Mouse (Mus musculus): ENCODE results near the gene Lrrc45. TPM values are rescaled to one million over a fixed set of nuclear protein-coding genes. Genes with fewer than 3 reads are reported as not detected.
"Not testable (repeated sequence)": the region's sequence is repeated elsewhere in the genome, so short reads cannot be mapped to it uniquely, and the experiment has no call there.

The Lrrc45 gene
- polyA plus RNA-seq (2014; fragmentation: Nextera tagmentation; extraction: Ambion mirVana): 42.8 and 44.9 TPM in 2 replicates

GRCm38 (mm10) chr11:120713580-120714518 is at the start of gene Lrrc45, which contains the start of gene Cenpx:
Gene Lrrc45 (plus strand): TSS chr11:120713925.
Gene Cenpx (minus strand): TSS chr11:120713738.
- Histone ChIP-seq H3K36me3 (ENCODE audit: control insufficient read depth, insufficient read depth, low read length) (peaks cover 49% of the 10 kb centered on the region), H3K9me3 (ENCODE audit: control insufficient read depth, low read length) (no peaks in the 10 kb centered on the region), H3K4me2 (ENCODE audit: low read length) (peak within 1 kb of the TSS; percentile 68), H3K4me3 (ENCODE audit: low read depth, low read length) (peak within 1 kb of the TSS; percentile 73), H3K9ac (ENCODE audit: low read length) (peak within 1 kb of the TSS; percentile 64), H3K27ac (ENCODE audit: low read depth) (peak within 1 kb of the TSS; percentile 22), H3K27me3 (replicated peaks; ENCODE audit: control insufficient read depth, insufficient read depth, low read length) (no peaks in the 10 kb centered on the region), H3K4me1 (replicated peaks; ENCODE audit: control insufficient read depth, insufficient read depth, low read length) (peaks cover 15% of the 10 kb centered on the region)
- ATAC-seq (replicated peaks; ENCODE audit: low FRiP score, low TSS enrichment, low read depth) (peak; percentile 92), DNase-seq (ENCODE audit: low spot score) (no peak)
- 2% methylated on average over 53 of the region's 53 CpGs for WGBS

GRCm38 (mm10) chr11:120665406-120665805 is 48.3 kb upstream of the Lrrc45 start:
- Histone ChIP-seq H3K4me2 (ENCODE audit: low read length) (no peak overlapping the region), H3K27me3 (replicated peaks; ENCODE audit: control insufficient read depth, insufficient read depth, low read length) (peaks cover 32% of the 10 kb centered on the region), H3K27ac (ENCODE audit: low read depth) (no peak overlapping the region), H3K9ac (ENCODE audit: low read length) (no peak overlapping the region), H3K4me1 (replicated peaks; ENCODE audit: control insufficient read depth, insufficient read depth, low read length) (peaks cover 7% of the 10 kb centered on the region), H3K9me3 (ENCODE audit: control insufficient read depth, low read length) (no peaks in the 10 kb centered on the region), H3K4me3 (ENCODE audit: low read depth, low read length) (no peak overlapping the region), H3K36me3 (ENCODE audit: control insufficient read depth, insufficient read depth, low read length) (no peaks in the 10 kb centered on the region)
- DNase-seq (ENCODE audit: low spot score): no peak
- ATAC-seq (replicated peaks; ENCODE audit: low FRiP score, low TSS enrichment, low read depth): no peak
- WGBS: 64% methylated on average over 3 of the region's 3 CpGs

GRCm38 (mm10) chr11:120666617-120667016 is 47.1 kb upstream of the Lrrc45 start:
- no peaks in the 10 kb centered on the region for H3K4me1 ChIP-seq (replicated peaks; ENCODE audit: control insufficient read depth, insufficient read depth, low read length)
- H3K27ac ChIP-seq (ENCODE audit: low read depth): no peak overlapping the region
- no peaks in the 10 kb centered on the region for H3K36me3 ChIP-seq (ENCODE audit: control insufficient read depth, insufficient read depth, low read length)
- DNase-seq (ENCODE audit: low spot score): no peak
- 4% methylated on average over 3 of the region's 3 CpGs for WGBS
- no peaks in the 10 kb centered on the region for H3K9me3 ChIP-seq (ENCODE audit: control insufficient read depth, low read length)
- no peak overlapping the region for H3K9ac ChIP-seq (ENCODE audit: low read length)
- no peak for ATAC-seq (replicated peaks; ENCODE audit: low FRiP score, low TSS enrichment, low read depth)
- no peak overlapping the region for H3K4me3 ChIP-seq (ENCODE audit: low read depth, low read length)
- peaks cover 20% of the 10 kb centered on the region for H3K27me3 ChIP-seq (replicated peaks; ENCODE audit: control insufficient read depth, insufficient read depth, low read length)
- H3K4me2 ChIP-seq (ENCODE audit: low read length): no peak overlapping the region

- Histone ChIP-seq H3K9ac (ENCODE audit: low read length) (peak within 1 kb of the TSS; percentile 72), H3K27ac (ENCODE audit: low read depth) (peak within 1 kb of the TSS; percentile 84), H3K9me3 (ENCODE audit: control insufficient read depth, low read length) (no peaks in the 10 kb centered on the region), H3K4me1 (replicated peaks; ENCODE audit: control insufficient read depth, insufficient read depth, low read length) (no peaks in the 10 kb centered on the region; the same call in 1 of the 2 replicates), H3K4me2 (ENCODE audit: low read length) (peak within 1 kb of the TSS; percentile 56), H3K36me3 (ENCODE audit: control insufficient read depth, insufficient read depth, low read length) (0 out of 2 replicates have a peak, but pooled peaks cover 20% of the 10 kb centered on the region), H3K4me3 (ENCODE audit: low read depth, low read length) (peak within 1 kb of the TSS; percentile 66), H3K27me3 (replicated peaks; ENCODE audit: control insufficient read depth, insufficient read depth, low read length) (no peaks in the 10 kb centered on the region)
- under 1% methylated on average over 78 of the region's 83 CpGs for WGBS
- ATAC-seq (replicated peaks; ENCODE audit: low FRiP score, low TSS enrichment, low read depth) (peak; percentile 98), DNase-seq (ENCODE audit: low spot score) (peak; percentile 95)
Measured at GRCm38 (mm10) chr11:120672687-120673593, 40.8 kb upstream of the Lrrc45 start, which contains the start of gene Aspscr1. Gene Aspscr1 (plus strand): TSS chr11:120672973.

- H3K4me3 ChIP-seq (ENCODE audit: low read depth, low read length): peak overlapping the region; percentile 66
- no peaks in the 10 kb centered on the region for H3K27me3 ChIP-seq (replicated peaks; ENCODE audit: control insufficient read depth, insufficient read depth, low read length)
- H3K9ac ChIP-seq (ENCODE audit: low read length): peak overlapping the region; percentile 72
- H3K27ac ChIP-seq (ENCODE audit: low read depth): peak overlapping the region; percentile 84
- peak overlapping the region; percentile 56 for H3K4me2 ChIP-seq (ENCODE audit: low read length)
- peak; percentile 10; the same call in 1 of the 2 replicates for ATAC-seq (replicated peaks; ENCODE audit: low FRiP score, low TSS enrichment, low read depth)
- no peaks in the 10 kb centered on the region; the same call in 1 of the 2 replicates for H3K4me1 ChIP-seq (replicated peaks; ENCODE audit: control insufficient read depth, insufficient read depth, low read length)
- 36% methylated on average over 12 of the region's 12 CpGs for WGBS
- DNase-seq (ENCODE audit: low spot score): no peak
- no peaks in the 10 kb centered on the region for H3K9me3 ChIP-seq (ENCODE audit: control insufficient read depth, low read length)
- H3K36me3 ChIP-seq (ENCODE audit: control insufficient read depth, insufficient read depth, low read length): peaks cover 26% of the 10 kb centered on the region
Measured at GRCm38 (mm10) chr11:120673594-120674122, 40.1 kb upstream of the Lrrc45 start.

- ATAC-seq (replicated peaks; ENCODE audit: low FRiP score, low TSS enrichment, low read depth); H3K4me2 ChIP-seq (ENCODE audit: low read length); DNase-seq (ENCODE audit: low spot score); H3K4me1 ChIP-seq (replicated peaks; ENCODE audit: control insufficient read depth, insufficient read depth, low read length); H3K4me3 ChIP-seq (ENCODE audit: low read depth, low read length); H3K27me3 ChIP-seq (replicated peaks; ENCODE audit: control insufficient read depth, insufficient read depth, low read length); H3K9ac ChIP-seq (ENCODE audit: low read length); H3K27ac ChIP-seq (ENCODE audit: low read depth); H3K9me3 ChIP-seq (ENCODE audit: control insufficient read depth, low read length): not testable (repeated sequence)
- WGBS: 82% methylated on average over 4 of the region's 5 CpGs
- peaks cover 45% of the 10 kb centered on the region for H3K36me3 ChIP-seq (ENCODE audit: control insufficient read depth, insufficient read depth, low read length)
Measured at GRCm38 (mm10) chr11:120675875-120676274, 37.9 kb upstream of the Lrrc45 start.

- no peaks in the 10 kb centered on the region for H3K27me3 ChIP-seq (replicated peaks; ENCODE audit: control insufficient read depth, insufficient read depth, low read length)
- ATAC-seq (replicated peaks; ENCODE audit: low FRiP score, low TSS enrichment, low read depth): no peak
- WGBS: 85% methylated on average over 4 of the region's 4 CpGs
- no peaks in the 10 kb centered on the region; the same call in 1 of the 2 replicates for H3K4me1 ChIP-seq (replicated peaks; ENCODE audit: control insufficient read depth, insufficient read depth, low read length)
- H3K9me3 ChIP-seq (ENCODE audit: control insufficient read depth, low read length): no peaks in the 10 kb centered on the region
- H3K4me2 ChIP-seq (ENCODE audit: low read length): no peak overlapping the region
- no peak overlapping the region for H3K4me3 ChIP-seq (ENCODE audit: low read depth, low read length)
- no peak for DNase-seq (ENCODE audit: low spot score)
- no peak overlapping the region for H3K9ac ChIP-seq (ENCODE audit: low read length)
- peaks cover 51% of the 10 kb centered on the region for H3K36me3 ChIP-seq (ENCODE audit: control insufficient read depth, insufficient read depth, low read length)
- no peak overlapping the region for H3K27ac ChIP-seq (ENCODE audit: low read depth)
Measured at GRCm38 (mm10) chr11:120676951-120677350, 36.8 kb upstream of the Lrrc45 start.

GRCm38 (mm10) chr11:120679909-120680308 is 33.8 kb upstream of the Lrrc45 start:
- H3K9me3 ChIP-seq (ENCODE audit: control insufficient read depth, low read length): no peaks in the 10 kb centered on the region
- H3K4me1 ChIP-seq (replicated peaks; ENCODE audit: control insufficient read depth, insufficient read depth, low read length): no peaks in the 10 kb centered on the region
- H3K4me3 ChIP-seq (ENCODE audit: low read depth, low read length): no peak overlapping the region
- DNase-seq (ENCODE audit: low spot score) (no peak), ATAC-seq (replicated peaks; ENCODE audit: low FRiP score, low TSS enrichment, low read depth) (no peak)
- no peak overlapping the region for H3K9ac ChIP-seq (ENCODE audit: low read length)
- H3K27me3 ChIP-seq (replicated peaks; ENCODE audit: control insufficient read depth, insufficient read depth, low read length): no peaks in the 10 kb centered on the region
- H3K27ac ChIP-seq (ENCODE audit: low read depth): no peak overlapping the region
- WGBS: 83% methylated on average over 3 of the region's 3 CpGs
- no peak overlapping the region for H3K4me2 ChIP-seq (ENCODE audit: low read length)
- peaks cover 64% of the 10 kb centered on the region for H3K36me3 ChIP-seq (ENCODE audit: control insufficient read depth, insufficient read depth, low read length)
